Mouse (Mus musculus) retina, postnatal 1 day (tissue): ENCODE measurements around the gene Ubtf.
"Not testable (repeated sequence)": the region's sequence is repeated elsewhere in the genome, so short reads cannot be mapped to it uniquely, and the experiment has no call there.

ENCODE experiments used
- DNase-seq: peaks from one replicate; pipeline ENCODE4 v3.0.0-alpha.2; 2012

Gene Ubtf

DNA sequence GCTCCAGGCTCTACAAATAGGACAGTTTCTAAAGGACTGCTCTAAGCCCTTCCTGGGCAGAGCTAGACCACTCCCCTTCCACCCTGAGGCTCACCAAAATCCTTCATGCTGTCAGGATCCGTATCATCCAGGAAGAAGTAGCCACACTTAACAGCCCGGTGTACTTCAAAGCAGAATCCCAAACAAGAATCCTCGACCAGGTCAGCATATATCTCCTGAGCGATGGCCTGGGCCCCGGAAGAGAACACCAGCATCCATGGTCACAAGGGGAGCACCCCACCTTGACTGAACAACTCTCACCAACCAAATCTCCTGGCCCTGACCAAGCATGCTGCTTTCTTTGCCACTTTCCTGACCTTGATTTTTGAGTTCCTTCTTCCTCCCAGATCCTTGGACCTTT lies 25.1 kb downstream of the Ubtf start:
- no peak for DNase-seq

DNA sequence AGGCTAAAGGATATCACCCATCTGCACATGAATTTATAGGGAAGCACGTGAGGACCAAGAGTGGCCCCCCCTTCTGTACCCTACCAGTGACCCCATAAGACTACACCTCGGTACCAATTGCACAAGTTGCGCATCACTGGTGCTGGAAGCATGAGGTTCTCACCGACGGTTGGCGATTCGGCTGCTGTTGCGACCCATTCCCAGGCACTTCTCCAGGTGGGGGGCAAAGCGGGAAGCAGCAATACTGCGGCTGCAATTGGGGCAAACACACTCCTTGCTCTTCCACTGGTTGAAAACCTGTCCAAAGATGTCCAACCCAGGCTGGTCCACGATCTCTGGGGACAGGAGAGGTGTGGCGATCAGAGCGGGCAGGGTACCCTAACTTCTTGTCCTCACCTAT lies 25.6 kb downstream of the Ubtf start:
- no peak for DNase-seq

DNA sequence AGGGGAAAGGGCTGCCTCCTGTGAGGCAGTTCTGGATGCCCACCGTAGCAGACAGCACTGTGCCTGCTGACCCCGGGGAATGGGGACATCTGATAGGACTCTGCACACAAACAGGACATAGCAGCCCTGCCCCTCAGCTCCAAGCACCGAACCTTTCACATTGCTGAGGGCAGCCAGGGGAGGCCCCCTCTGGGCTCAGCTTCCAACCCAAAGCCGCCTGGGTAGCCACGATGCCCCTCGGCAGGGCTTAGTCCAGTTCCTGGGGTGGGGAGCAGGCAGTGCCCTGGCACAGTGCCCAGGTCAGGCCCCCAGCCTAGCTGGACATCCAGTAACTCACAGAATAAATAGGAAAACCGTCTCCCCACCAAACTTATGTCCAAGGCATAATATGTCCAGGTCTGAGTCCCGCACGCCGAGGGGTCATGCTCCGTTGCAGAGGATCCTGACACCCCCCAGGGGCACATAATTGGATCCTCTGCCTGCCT lies 28.4 kb downstream of the Ubtf start:
- DNase-seq, result no peak

DNA sequence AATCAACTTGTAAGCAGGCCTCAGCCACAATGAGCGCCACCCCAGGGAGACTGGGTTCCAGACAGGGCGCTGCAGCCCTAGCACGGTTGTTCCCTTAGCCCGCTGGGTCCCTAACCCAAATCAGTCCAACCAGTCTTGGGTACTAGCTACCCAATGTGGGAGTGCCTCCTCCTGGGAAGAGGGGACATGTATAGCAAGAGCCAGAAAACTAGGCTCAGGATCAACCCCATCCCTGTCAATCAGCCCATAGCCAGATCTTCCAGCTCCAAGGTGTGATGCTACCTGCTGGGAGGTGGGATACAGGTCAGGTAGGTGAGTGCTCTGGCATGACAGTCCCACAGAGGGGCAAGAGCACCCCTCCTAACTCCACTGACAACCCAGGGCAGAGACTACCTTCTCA lies 29.4 kb downstream of the Ubtf start:
- DNase-seq, result no peak

DNA sequence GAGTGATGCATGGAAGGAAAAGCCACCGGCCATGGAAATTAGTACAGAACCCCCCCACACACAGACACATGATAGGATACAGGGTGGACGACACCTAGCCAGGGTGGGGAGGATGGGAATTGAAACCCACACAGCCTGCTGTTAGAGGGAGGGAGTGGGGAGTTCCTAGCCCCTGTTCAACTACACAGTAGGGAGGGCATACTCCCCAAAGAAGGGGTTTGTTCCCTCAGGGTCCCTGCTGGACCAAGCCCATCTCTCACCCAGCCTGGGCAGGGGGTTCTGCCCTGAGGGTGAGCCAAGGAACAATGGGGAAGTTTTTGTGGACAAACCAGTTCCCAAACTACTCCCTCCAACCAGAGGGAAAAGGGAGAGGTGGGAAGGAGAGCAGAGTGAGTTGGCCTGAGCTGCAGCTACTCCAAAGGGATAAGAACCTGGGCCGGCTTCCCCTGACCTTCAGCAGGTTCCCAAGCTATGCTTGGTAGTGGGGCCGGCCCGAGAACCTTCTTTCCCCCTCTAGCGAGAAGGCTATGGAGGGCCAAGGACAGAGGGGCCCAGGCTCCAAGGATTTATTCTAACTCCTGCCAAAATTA lies 29.9 kb downstream of the Ubtf start:
- no peak for DNase-seq

DNA sequence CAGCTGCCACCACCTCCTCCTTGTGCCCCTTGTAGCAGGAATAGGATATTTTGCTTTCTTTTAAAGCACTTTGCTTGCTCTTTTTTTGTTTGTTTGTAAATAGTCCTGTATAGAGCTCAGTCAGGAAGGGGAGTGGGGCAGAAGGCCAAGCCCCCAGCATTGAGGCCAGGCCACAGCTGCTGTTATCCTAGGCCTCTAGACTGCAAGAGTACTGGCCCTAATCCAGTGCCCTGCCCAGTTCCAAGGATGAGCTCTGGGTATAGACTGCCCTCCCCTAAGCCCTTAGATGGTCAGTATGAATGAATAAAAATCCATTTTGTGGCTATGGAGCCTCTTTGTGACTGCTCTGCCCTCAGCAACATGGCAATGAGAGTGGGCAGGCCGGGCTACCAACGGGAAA lies 30.6 kb downstream of the Ubtf start:
- DNase-seq, result no peak

DNA sequence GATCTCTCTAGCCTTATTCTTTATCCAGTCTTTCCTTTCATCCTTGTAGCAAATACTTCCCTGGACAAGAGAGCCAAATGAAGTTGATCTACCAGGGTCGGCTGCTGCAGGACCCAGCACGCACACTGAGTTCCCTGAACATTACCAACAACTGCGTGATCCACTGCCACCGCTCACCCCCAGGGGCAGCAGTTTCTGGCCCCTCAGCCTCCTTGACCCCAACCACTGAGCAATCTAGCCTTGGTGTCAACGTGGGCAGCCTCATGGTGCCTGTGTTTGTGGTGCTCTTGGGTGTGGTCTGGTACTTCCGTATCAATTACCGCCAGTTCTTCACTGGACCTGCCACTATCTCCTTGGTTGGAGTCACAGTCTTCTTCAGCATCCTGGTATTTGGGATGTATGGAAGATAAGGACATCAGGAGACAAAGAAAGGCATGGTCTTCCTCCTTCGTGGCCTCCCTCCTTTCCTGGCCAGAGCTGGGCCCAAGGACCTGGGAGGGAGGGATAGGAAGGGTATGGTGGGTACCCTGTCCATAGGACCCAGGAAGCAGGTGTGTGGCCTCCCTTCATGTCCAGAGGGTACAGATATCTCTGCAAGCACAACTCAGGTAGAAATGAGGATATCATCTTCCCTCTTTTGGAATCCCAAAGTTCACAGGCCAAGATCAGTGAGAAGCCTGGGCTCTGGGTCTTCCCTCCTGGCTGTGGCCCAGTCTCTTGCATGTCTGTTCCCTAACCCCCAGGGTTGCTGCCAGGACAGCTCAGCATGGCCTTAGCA lies 31.3 kb downstream of the Ubtf start:
- DNase-seq, result no peak

DNA sequence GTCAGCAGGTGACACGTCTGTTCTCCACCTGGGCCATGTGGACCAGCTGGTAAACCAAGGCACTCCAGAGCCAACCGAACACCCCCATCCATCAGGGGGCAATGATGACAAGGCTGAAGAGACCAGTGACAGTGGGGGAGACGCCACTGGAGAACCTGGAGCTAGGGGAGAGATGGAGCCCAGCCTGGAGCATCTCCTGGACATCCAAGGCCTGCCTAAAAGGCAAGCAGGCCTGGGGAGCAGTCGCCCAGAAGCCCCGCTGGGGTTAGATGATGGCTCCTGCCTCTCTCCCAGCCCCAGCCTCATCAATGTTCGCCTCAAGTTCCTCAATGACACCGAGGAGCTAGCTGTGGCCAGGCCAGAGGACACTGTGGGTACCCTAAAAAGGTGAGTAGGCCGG lies 32.1 kb downstream of the Ubtf start:
- no peak for DNase-seq

DNA sequence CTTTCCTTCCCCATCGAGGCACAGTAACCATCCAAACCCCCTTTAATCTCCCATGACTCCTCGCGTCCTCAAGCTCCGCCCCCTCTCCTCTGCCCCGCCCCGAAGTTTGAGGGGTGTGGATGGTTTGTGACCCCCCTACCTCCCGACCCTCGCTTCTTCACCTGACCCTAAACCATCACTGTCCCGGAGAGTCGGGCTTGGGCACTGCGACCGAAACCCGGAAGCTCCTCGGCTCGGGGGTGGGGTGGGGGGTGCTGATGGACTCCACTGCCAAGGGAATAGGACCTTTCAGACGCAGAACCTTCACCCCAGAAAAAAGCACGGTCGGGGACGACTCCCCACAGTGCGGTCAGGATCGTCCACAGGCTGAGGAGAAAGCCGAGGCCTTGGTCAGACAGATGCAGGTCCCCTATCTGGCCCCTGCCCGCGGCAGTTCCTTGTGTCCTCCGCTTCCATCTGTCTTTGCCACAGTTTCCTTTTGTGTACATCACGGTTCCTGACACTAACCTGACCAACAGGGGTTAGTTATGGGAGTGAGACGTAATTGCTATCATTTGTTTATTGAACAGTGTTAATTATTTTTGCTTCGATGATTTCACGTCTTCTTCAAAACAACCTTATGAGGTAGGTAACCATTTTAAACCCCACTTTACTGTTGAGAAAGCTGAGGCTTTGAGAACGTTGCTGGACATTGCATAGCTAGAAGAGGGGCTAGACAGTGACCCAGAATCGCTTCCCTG lies 34.3 kb downstream of the Ubtf start:
- no peak for DNase-seq

DNA sequence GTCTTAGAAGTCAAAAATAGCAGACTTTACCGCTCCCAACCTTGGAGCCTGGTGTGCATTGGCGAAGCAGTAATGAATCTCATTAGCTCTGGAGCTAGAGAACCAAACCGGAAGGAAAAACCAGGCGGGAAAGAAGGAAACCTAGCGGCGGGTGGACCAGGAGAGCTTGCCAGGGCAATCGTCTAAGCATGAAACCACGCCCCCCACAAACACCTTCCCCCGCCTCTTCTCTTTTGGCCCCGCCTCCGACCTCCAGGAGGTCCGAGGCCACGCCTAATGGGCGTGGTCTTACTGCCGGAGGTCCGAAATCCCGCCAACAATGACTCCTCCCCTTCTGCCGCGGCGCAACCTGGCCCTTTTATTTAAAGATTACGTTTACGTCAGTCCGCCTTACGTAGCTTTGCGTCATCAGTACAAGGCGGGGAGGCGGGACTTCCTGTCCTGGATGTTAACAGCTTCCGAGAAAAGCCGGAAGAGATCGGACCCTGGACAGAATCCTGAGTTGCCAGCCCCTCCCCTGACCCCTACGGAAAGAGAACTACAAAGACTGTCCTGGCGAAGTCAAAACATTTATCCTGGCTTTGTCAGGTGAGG lies 34.9 kb downstream of the Ubtf start, which contains the start of gene Tmub2:
Gene Tmub2 (plus strand): TSS at position 431 of the 594 bp plus-strand sequence.
- DNase-seq, result peak; percentile 99

DNA sequence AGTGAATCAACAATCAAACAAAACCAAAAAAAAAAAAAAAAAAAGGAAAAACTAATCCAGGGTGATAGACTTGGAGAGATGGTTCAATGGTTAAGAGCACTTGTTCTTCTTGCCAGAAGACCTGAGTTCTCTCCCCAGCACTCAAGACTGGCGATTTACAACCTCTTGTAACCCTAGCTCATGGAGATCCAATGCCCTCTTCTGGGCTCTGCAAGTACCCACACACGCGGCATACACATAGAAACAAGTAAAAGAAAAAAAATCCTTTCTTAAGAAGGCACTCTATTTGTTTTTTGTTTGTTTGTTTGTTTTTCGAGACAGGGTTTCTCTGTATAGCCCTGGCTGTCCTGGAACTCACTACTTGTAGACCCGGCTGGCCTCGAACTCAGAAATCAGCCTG lies 35.6 kb downstream of the Ubtf start:
- DNase-seq, result no peak

DNA sequence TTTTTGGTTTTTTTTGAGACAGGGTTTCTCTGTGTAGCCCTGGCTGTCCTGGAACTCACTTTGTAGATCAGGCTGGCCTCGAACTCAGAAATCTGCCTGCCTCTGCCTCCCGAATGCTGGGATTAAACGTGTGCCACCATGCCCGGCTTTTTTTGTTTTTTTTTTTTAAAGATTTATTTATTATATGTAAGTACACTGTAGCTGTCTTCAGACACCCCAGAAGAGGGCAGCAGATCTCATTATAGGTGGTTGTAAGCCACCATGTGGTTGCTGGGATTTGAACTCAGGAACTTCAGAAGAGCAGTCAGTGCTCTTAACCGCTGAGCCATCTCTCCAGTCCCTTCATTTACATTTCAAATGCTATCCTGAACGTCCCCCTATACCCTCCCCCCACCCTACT lies 39.3 kb downstream of the Ubtf start:
- DNase-seq, result not testable (repeated sequence)

DNA sequence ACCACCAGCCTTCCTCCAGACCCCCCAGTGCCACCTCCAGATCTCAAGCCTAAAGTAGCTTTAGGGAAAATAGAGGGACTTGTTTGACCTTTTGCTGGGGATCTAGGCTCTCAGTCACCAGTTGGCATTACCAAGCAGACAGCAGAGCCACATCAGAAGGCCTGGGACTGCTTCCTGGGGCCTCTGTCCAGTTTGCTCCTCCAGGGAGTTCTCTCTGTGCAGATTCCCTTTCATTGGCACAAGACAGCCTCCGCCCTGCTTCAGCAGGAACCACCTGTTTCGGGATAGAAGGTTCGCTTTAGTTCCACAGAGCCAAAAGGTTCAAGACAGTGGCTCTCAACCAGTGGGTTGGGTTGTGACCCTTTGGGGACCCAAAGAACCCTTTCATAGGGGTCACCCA lies 39.9 kb downstream of the Ubtf start:
- DNase-seq, result no peak

DNA sequence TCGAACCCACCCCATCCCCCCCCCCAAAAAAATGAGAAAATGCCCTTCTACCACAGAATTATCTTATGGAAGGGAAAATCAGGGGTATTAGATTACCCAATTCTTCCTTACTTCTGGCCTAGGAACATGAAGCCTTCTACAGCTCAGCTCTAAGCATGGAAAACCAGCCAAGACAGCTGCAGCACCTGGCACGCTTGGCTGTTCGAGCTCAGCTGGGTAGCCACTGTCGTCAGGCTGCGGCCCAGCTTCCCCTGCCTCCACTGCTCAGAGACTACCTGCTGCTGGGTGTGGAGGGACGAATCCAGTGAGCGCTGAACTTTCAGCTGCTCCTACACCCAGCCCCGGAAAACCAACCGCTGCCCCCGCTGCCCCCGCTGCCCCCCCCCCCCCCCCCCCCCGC lies 41.8 kb downstream of the Ubtf start:
- DNase-seq, result no peak

DNA sequence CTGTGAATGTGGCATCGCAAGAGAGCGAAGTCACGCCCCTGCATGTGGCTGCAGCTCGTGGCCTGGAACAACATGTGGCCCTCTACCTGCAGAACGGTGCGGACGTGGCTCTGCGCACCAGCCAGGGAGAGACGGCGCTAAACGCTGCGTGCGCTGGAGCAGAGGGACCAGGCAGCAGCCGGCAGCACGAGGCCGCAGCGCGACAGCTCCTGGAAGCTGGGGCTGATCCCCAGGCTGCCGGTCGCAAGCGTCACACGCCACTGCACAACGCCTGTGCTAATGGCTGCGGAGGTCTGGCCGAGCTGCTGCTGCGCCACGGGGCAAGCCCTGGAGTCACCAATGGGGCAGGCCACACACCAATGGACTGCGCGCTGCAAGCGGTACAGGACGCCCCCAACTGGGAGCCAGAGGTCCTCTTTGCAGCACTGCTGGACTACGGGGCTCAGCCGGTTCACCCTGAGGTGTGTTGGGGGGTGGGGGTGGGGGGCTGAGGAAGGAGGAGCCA lies 43.1 kb downstream of the Ubtf start:
- peak; percentile 76 for DNase-seq

DNA sequence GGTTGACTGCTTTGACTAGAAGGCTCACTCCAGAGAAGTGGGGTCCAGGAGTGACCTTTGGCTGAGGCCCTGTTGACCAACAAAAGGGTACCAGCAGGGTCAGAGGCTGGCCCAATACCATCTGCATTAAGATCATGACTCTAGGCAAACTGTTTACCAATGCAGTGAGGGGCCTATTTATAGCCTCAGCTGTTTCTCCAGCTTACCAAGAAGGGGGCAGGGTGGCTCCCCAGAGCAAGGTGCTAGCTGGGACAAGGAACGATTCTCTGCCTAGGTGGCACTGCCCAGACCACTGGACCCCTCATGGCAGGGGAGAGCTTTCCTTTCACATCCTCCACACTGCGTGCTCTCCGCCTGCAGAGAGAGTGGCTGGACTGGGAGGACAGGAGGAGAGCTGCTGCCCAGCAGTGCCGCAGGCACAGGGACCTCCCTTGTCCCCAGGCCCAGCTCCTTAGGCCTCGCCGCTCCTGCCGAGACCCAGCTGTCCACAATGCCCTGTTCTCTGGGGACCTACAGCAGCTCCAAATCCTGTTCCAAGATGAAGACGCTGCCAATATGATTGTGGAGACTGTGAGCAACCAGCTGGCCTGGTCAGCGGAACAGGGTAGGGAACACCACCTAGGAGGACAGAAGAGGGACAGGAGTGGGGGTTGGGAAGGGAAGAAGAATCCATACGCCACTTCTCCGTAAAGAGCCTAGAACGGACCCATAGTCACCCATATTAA lies 50.9 kb downstream of the Ubtf start, which contains the start of gene Asb16:
Gene Asb16 (plus strand): TSS at position 224 of the 725 bp plus-strand sequence.
- DNase-seq, result no peak

DNA sequence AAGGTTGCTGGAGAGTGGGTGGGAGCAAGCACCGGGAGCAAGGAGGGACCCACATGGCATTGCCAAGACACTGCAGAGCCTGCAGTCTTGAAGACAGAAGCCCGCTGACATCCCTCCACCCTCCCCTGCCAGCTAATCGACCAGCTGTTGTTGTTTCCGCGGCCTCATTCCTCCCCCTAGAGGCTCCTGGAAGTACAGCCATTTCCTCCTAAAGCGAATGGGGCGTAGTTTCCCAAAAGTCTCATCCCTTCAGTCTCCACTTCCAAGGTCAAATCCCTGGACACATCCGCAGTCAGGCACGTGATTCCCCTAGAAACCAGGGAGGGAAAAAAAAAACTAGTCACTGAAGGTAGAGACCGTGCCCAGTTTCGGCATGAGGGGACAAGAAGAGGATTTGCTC lies 52.1 kb downstream of the Ubtf start:
- DNase-seq, result peak; percentile 90

DNA sequence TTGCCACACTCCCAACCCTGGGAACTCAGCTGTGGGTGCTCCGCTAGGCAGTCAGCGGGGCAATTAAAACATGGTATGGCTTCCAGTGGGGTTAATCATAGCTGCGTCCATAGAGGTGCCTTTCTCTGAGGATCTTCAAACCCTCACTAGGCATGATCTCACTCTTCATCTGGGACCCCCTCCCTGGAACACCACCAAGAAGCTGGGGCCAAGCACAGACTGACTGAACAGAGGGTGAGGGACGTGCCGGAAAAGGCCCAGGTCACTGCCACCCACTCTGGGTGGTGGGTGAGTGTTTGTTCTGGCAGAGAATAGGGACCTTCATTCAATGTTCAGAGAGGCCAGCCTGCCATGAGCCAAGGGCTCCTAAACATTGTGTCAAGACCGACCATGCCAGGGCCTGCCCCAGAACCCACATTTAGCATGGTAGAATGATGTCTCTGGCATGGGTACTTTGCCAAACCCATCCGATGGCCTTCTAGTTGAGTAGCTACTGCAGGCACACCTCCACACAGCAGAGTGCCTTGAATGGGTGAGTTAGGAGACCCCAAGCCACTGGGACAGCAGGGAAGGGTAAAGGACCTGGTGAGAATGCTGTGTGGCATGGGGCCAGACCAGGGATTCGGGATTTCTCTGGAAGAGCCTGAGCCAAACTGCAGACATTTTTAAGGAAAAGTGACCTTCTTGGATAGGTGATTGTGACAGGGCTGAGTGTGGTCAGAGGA lies 52.7 kb downstream of the Ubtf start:
- no peak for DNase-seq

DNA sequence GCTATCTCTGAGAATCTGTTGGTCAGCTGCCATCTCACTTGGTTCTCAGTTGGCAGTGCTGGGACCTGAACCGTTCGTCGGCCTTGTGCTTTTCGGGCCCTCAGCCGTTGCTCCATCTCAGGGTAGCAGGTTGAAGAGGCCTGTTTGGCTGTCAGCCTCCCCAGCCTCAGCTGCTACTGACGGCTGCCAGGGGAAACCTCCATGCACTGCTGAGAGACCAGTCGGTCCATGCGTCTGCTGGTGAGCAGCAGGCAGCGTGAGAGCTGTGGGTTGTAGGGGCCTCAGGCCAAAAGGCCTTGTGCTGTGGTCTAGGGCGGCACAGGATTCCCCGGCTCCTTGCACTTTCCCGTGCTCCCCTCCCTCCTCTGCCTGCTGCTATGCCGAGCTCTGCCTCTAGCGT lies 53.7 kb downstream of the Ubtf start:
- DNase-seq, result no peak

DNA sequence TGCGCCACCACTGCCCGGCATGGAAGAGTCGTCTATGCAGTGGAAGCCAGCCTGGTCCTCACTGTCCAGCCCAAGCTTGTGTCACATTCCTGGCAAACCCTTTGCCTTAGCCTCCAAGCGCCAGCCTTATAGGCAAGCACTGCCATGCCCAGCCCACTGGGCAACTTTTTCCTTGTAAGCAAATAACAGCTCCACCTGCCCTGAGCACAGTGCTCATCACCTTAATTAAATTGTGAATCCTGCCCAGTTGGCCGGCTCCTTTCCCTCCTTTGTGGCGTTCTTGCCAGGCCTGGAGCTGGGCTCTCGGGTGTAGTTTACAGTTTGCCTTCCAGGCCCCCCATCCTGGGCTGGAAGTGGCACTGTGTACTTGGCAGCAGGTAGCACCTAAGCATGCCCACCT lies 56.3 kb downstream of the Ubtf start:
- DNase-seq, result no peak

DNA sequence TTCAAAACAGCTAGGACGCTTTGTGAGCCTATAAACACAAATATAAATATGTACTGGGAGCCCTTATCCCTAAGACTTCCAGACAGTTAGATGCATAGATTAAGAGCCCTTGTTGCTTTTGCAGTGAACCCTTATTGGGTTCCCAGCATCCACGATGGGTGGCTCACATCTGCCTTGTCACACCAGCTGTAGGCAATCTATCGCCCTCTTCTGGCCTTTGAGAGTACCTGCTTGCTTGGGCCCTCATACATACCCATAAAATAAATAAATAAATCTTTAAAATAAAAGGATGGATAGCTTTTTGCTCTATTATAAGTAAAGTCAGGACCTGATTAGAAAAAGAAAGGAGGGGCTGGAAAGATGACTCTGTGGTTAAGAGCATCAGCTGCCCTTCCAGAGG lies 61.0 kb downstream of the Ubtf start:
- peak; percentile 35 for DNase-seq

DNA sequence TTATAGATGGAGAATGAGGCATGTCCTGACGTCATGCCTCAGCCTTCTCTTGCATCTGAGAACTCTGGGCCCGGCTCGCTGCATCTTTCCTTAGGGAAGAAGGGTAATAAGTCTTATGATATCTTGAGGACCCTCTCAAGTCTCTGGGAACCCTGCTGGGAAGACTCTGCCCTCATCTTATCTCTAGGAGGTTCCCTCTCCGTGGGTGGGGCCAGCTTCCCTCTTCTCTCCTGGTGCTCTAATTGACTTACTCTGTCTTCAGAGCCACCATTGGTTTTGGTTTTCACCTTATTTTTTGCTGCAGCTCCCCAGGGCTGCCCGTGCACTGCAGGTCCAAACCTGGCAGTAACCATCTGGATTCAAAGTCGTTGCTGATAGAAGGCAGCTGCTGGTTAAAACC lies 61.4 kb downstream of the Ubtf start:
- DNase-seq, result no peak
